Mouse (Mus musculus) stomach, postnatal 0 days (tissue): ENCODE results near the gene Sppl3.

ENCODE experiments used
- CTCF ChIP-seq: IDR thresholded peaks from 2 replicates; pipeline ENCODE4 v1.5.1; 2016; ENCODE audit warnings: antibody characterized with exemption, low read depth, mild to moderate bottlenecking, moderate library complexity
- EP300 ChIP-seq: optimal IDR thresholded peaks from 2 replicates; pipeline ENCODE3; 2016; ENCODE audit warnings: antibody characterized with exemption

GRCm38 (mm10) chr5:115009961-115010360 is 976 bp upstream of the Sppl3 start:
- TF ChIP-seq CTCF (no peak), EP300 (no peak)
